Mouse (Mus musculus): ENCODE measurements at regions not wholly inside any gene's neighbourhood (a gene's known extent, or its start where the extent isn't known, plus 50 kb on each side); places are given as distances from the start of the nearest gene placed in this dataset.
A peak's percentile ranks its signal among the peaks of the same experiment; 100 is the strongest.

- peak; percentile 80 for ATAC-seq
- DNase-seq (ENCODE audit: low spot score) = peak; percentile 77
Measured at GRCm38 (mm10) chr1:47961860-47962259, 1069.2 kb upstream of the Slc39a10 start.

GRCm38 (mm10) chr1:47940688-47941087, 1048.0 kb upstream of the Slc39a10 start:
- no peak overlapping the region for H3K27ac ChIP-seq (ENCODE audit: low read depth, low read length)
- H3K36me3 ChIP-seq (ENCODE audit: control insufficient read depth, insufficient read depth, low read length) = no peaks in the 10 kb centered on the region
- no peaks in the 10 kb centered on the region for H3K9me3 ChIP-seq (replicated peaks; ENCODE audit: control insufficient read depth, low read length)
- no peaks in the 10 kb centered on the region for H3K27me3 ChIP-seq (replicated peaks; ENCODE audit: control insufficient read depth, insufficient read depth, low read length)
- H3K4me2 ChIP-seq (ENCODE audit: low read length) = no peak overlapping the region
- ATAC-seq = no peak
- H3K4me1 ChIP-seq (ENCODE audit: control insufficient read depth, insufficient read depth, low read length) = no peaks in the 10 kb centered on the region
- no peak overlapping the region for H3K4me3 ChIP-seq (ENCODE audit: low read depth, low read length)
- DNase-seq (ENCODE audit: low spot score) = no peak
- H3K9ac ChIP-seq (ENCODE audit: low read length) = no peak overlapping the region

More at GRCm38 (mm10) chr1:47961860-47962259, 1069.2 kb upstream of the Slc39a10 start:
- no peak overlapping the region for H3K4me2 ChIP-seq (ENCODE audit: low read length)
- no peak overlapping the region for H3K4me3 ChIP-seq (ENCODE audit: low read depth, low read length)
- H3K36me3 ChIP-seq (ENCODE audit: control insufficient read depth, insufficient read depth, low read length) = no peaks in the 10 kb centered on the region
- H3K27ac ChIP-seq (ENCODE audit: low read depth, low read length) = no peak overlapping the region
- no peaks in the 10 kb centered on the region for H3K4me1 ChIP-seq (ENCODE audit: control insufficient read depth, insufficient read depth, low read length)
- no peak overlapping the region for H3K9ac ChIP-seq (ENCODE audit: low read length)
- H3K27me3 ChIP-seq (replicated peaks; ENCODE audit: control insufficient read depth, insufficient read depth, low read length) = no peaks in the 10 kb centered on the region
- 86% methylated on average over 1 of the region's 1 CpGs for WGBS
- H3K9me3 ChIP-seq (replicated peaks; ENCODE audit: control insufficient read depth, low read length) = no peaks in the 10 kb centered on the region

- Histone ChIP-seq H3K4me1 (ENCODE audit: control insufficient read depth, insufficient read depth, low read length) (no peaks in the 10 kb centered on the region), H3K27me3 (replicated peaks; ENCODE audit: control insufficient read depth, insufficient read depth, low read length) (no peaks in the 10 kb centered on the region), H3K9me3 (replicated peaks; ENCODE audit: control insufficient read depth, low read length) (no peaks in the 10 kb centered on the region), H3K4me3 (ENCODE audit: low read depth, low read length) (no peak overlapping the region), H3K27ac (ENCODE audit: low read depth, low read length) (no peak overlapping the region), H3K36me3 (ENCODE audit: control insufficient read depth, insufficient read depth, low read length) (no peaks in the 10 kb centered on the region), H3K9ac (ENCODE audit: low read length) (no peak overlapping the region), H3K4me2 (ENCODE audit: low read length) (no peak overlapping the region)
- WGBS = 46% methylated on average over 1 of the region's 1 CpGs
- DNase-seq (ENCODE audit: low spot score) = no peak
- no peak for ATAC-seq
Measured at GRCm38 (mm10) chr1:47914126-47914525, 1021.5 kb upstream of the Slc39a10 start.
